Mouse (Mus musculus) G1E (cell line): ENCODE data around the gene Gm17387. TPM values are rescaled to one million over a fixed set of nuclear protein-coding genes. Genes with fewer than 3 reads are reported as not detected.

Experiments used
- ATAC-seq: 2 replicates; pipeline ENCODE4 v1.8.0; 2016; ENCODE audit warnings: mild to moderate bottlenecking; ENCODE audit not compliant: insufficient number of reproducible peaks, poor library complexity, low FRiP score, severe bottlenecking; ENCODE audit errors: extremely low read depth
- DNase-seq: peaks from one replicate; pipeline ENCODE4 v3.0.0; 2012; ENCODE audit warnings: low spot score
- H3K27me3 ChIP-seq: 2 replicates; pipeline ENCODE4 v1.6.1; 2012; ENCODE audit warnings: mild to moderate bottlenecking, low read length, inconsistent platforms; ENCODE audit not compliant: insufficient read depth
- H3K36me3 ChIP-seq: replicated peaks from 2 replicates; pipeline ENCODE3; 2012; ENCODE audit warnings: mild to moderate bottlenecking, inconsistent platforms
- H3K4me1 ChIP-seq: 2 replicates; pipeline ENCODE4 v1.6.1; 2012; ENCODE audit warnings: low read depth, low read length, inconsistent platforms, mixed read lengths; ENCODE audit not compliant: insufficient read depth
- H3K4me3 ChIP-seq: 2 replicates; pipeline ENCODE4 v1.5.1; 2012; ENCODE audit warnings: low read depth, mild to moderate bottlenecking, inconsistent platforms, low read length, moderate library complexity, mixed read lengths
- H3K9me3 ChIP-seq: replicated peaks from 2 replicates; pipeline ENCODE4 v1.6.1; 2012; ENCODE audit warnings: inconsistent platforms
- CTCF ChIP-seq: IDR thresholded peaks from 2 replicates; pipeline ENCODE4 v1.5.1; 2012; ENCODE audit warnings: low read depth, low read length, inconsistent platforms, mixed read lengths
- GATA1 ChIP-seq: IDR thresholded peaks from 2 replicates; pipeline ENCODE4 v1.6.1; 2012; ENCODE audit warnings: borderline replicate concordance, low read length, inconsistent platforms, mixed read lengths
- GATA2 ChIP-seq: IDR thresholded peaks from 2 replicates; pipeline ENCODE4 v1.6.1; 2012; ENCODE audit warnings: low read depth, low read length, inconsistent platforms, borderline replicate concordance
- POLR2AphosphoS5 ChIP-seq: IDR thresholded peaks from 2 replicates; pipeline ENCODE4 v1.6.1; 2012; ENCODE audit warnings: low read depth, low read length, inconsistent platforms; ENCODE audit not compliant: insufficient replicate concordance
- TAL1 ChIP-seq: conservative IDR thresholded peaks from 2 replicates; pipeline ENCODE4 v1.6.1; 2012; ENCODE audit warnings: low read depth, low read length, inconsistent platforms, mixed read lengths
- polyA plus RNA-seq: library from polyadenylated mRNA; stranded (reverse); fragments of >175 nt; gene quantifications from 2 replicates; pipeline ENCODE4 v1.2.3, GENCODE M21; 2012
- total RNA-seq, 2 experiments: library from RNA; stranded (forward) in 1 of 2; stranded (reverse) in 1 of 2; fragments of 200-1000 nt in 1 of 2; fragments of >200 nt in 1 of 2; fragmentation: Nextera tagmentation in 1 of 2; gene quantifications; 2 replicates each; pipeline ENCODE4 v1.2.3; 2014 to 2017

The Gm17387 gene
- total and polyA plus RNA-seq, 3 experiments, result not detected

GRCm38 (mm10) chr7:141006446-141006845, 22.5 kb upstream of the Gm17387 start:
- no peak overlapping the region for H3K4me3 ChIP-seq
- no peaks in the 10 kb centered on the region for H3K4me1 ChIP-seq
- DNase-seq, result no peak
- TF ChIP-seq TAL1 (no peak), GATA1 (no peak), POLR2AphosphoS5 (no peak), CTCF (no peak), GATA2 (no peak)
- no peaks in the 10 kb centered on the region for H3K36me3 ChIP-seq
- H3K27me3 ChIP-seq, result peaks cover 16% of the 10 kb centered on the region
- H3K9me3 ChIP-seq, result no peaks in the 10 kb centered on the region
- no peak for ATAC-seq

GRCm38 (mm10) chr7:141006914-141007313, 22.0 kb upstream of the Gm17387 start:
- peaks cover 16% of the 10 kb centered on the region for H3K27me3 ChIP-seq
- H3K9me3 ChIP-seq, result no peaks in the 10 kb centered on the region
- ATAC-seq, result no peak
- H3K4me3 ChIP-seq, result no peak overlapping the region
- H3K4me1 ChIP-seq, result no peaks in the 10 kb centered on the region
- H3K36me3 ChIP-seq, result no peaks in the 10 kb centered on the region
- no peak for DNase-seq
- no peak for TF ChIP-seq TAL1
- TF ChIP-seq GATA1, result no peak
- no peak for TF ChIP-seq POLR2AphosphoS5
- no peak for TF ChIP-seq CTCF
- TF ChIP-seq GATA2, result no peak

GRCm38 (mm10) chr7:141008312-141008761, 20.6 kb upstream of the Gm17387 start:
- no peaks in the 10 kb centered on the region for H3K9me3 ChIP-seq
- H3K4me3 ChIP-seq, result no peak overlapping the region
- H3K4me1 ChIP-seq, result no peaks in the 10 kb centered on the region
- H3K36me3 ChIP-seq, result no peaks in the 10 kb centered on the region
- peaks cover 16% of the 10 kb centered on the region for H3K27me3 ChIP-seq
- no peak for DNase-seq
- TF ChIP-seq CTCF (no peak), TAL1 (no peak), GATA2 (no peak), POLR2AphosphoS5 (no peak), GATA1 (no peak)
- ATAC-seq, result no peak

- Histone ChIP-seq H3K9me3 (no peaks in the 10 kb centered on the region), H3K4me3 (no peak overlapping the region), H3K4me1 (no peaks in the 10 kb centered on the region), H3K36me3 (no peaks in the 10 kb centered on the region), H3K27me3 (peaks cover 16% of the 10 kb centered on the region)
- no peak for ATAC-seq
- TF ChIP-seq POLR2AphosphoS5 (no peak), GATA1 (no peak), CTCF (no peak), GATA2 (no peak), TAL1 (no peak)
- DNase-seq, result no peak
Measured at GRCm38 (mm10) chr7:141008938-141009660, 19.8 kb upstream of the Gm17387 start.

- no peak overlapping the region for H3K4me3 ChIP-seq
- no peaks in the 10 kb centered on the region for H3K36me3 ChIP-seq
- DNase-seq, result no peak
- no peak for ATAC-seq
- H3K4me1 ChIP-seq, result no peaks in the 10 kb centered on the region
- H3K27me3 ChIP-seq, result peaks cover 16% of the 10 kb centered on the region
- TF ChIP-seq POLR2AphosphoS5 (no peak), GATA1 (no peak), GATA2 (no peak), TAL1 (no peak), CTCF (no peak)
- H3K9me3 ChIP-seq, result no peaks in the 10 kb centered on the region
Measured at GRCm38 (mm10) chr7:141009665-141010064, 19.3 kb upstream of the Gm17387 start.

GRCm38 (mm10) chr7:141010593-141010992, 18.3 kb upstream of the Gm17387 start, which contains the start of gene Ifitm3:
Gene Ifitm3, minus strand, starts transcription at chr7:141010770.
- Histone ChIP-seq H3K4me3 (no peak within 1 kb of the TSS), H3K27me3 (peaks cover 16% of the 10 kb centered on the region), H3K4me1 (no peaks in the 10 kb centered on the region), H3K9me3 (no peaks in the 10 kb centered on the region), H3K36me3 (no peaks in the 10 kb centered on the region)
- ATAC-seq (no peak), DNase-seq (no peak)
- TF ChIP-seq CTCF, result no peak
